Mouse (Mus musculus) heart, embryonic 13.5 days (tissue): Measurements from ENCODE around the gene Ctnnbl1. TPM values are rescaled to one million over a fixed set of nuclear protein-coding genes. Genes with fewer than 3 reads are reported as not detected.

Experiments
- ATAC-seq: fragments of 200-750 bp; cut with Nextera tagmentation; 2 replicates; pipeline ENCODE4 v1.8.0; 2017; ENCODE audit warnings: moderate TSS enrichment; ENCODE audit not compliant: insufficient number of reproducible peaks, low FRiP score, low TSS enrichment; ENCODE audit errors: extremely low read depth
- H3K27ac ChIP-seq: fragments of 300-500 bp; sonication (generic); replicated peaks from 2 replicates; pipeline ENCODE4 v1.5.1; 2015; ENCODE audit warnings: moderate library complexity, mild to moderate bottlenecking, inconsistent platforms
- H3K27me3 ChIP-seq: fragments of 300-500 bp; sonication (generic); replicated peaks from 2 replicates; pipeline ENCODE4 v1.6.1; 2015; ENCODE audit warnings: mild to moderate bottlenecking, inconsistent platforms
- H3K36me3 ChIP-seq: fragments of 300-500 bp; sonication (generic); 2 replicates; pipeline ENCODE4 v1.6.1; 2015; ENCODE audit warnings: mild to moderate bottlenecking, inconsistent platforms
- H3K4me1 ChIP-seq: fragments of 300-500 bp; sonication (generic); 2 replicates; pipeline ENCODE4 v1.6.1; 2015; ENCODE audit warnings: inconsistent platforms
- H3K4me2 ChIP-seq: fragments of 300-500 bp; sonication (generic); 2 replicates; pipeline ENCODE4 v1.6.1; 2015; ENCODE audit warnings: inconsistent platforms, mild to moderate bottlenecking, moderate library complexity
- H3K4me3 ChIP-seq: fragments of 300-500 bp; sonication (generic); 2 replicates; pipeline ENCODE4 v1.5.1; 2015; ENCODE audit warnings: moderate library complexity, mild to moderate bottlenecking, inconsistent platforms
- H3K9ac ChIP-seq: fragments of 300-500 bp; sonication (generic); 2 replicates; pipeline ENCODE4 v1.6.1; 2015; ENCODE audit warnings: inconsistent platforms, mild to moderate bottlenecking, moderate library complexity
- H3K9me3 ChIP-seq: fragments of 300-500 bp; sonication (generic); 2 replicates; pipeline ENCODE4 v1.6.1; 2016; ENCODE audit warnings: inconsistent platforms
- WGBS: fragments of 180-500 bp; shearing (Covaris S2); methylation state at CpG from one replicate; pipeline ENCODE4 v1.1.7; 2015; ENCODE audit warnings: mixed read lengths; 5-methylcytosine and 5-hydroxymethylcytosine counted together
- polyA plus RNA-seq: library from polyadenylated mRNA; unstranded; fragments of >200 nt; fragmentation: Nextera tagmentation; extraction: Ambion mirVana; gene quantifications from 2 replicates; pipeline ENCODE4 v1.2.1, GENCODE M21; 2015

Ctnnbl1 gene
- polyA plus RNA-seq, 1 experiment from 2014 or later, result 31.5 TPM

GRCm38 (mm10) chr2:157859046-157859701 is 122.0 kb downstream of the Ctnnbl1 start:
- Histone ChIP-seq H3K9me3 (no peaks in the 10 kb centered on the region), H3K4me2 (no peak overlapping the region), H3K27ac (no peak overlapping the region), H3K4me3 (no peak overlapping the region), H3K27me3 (no peaks in the 10 kb centered on the region), H3K4me1 (peaks cover 25% of the 10 kb centered on the region), H3K36me3 (no peaks in the 10 kb centered on the region), H3K9ac (no peak overlapping the region)
- no peak for ATAC-seq
- WGBS, result 90% methylated on average over 8 of the region's 8 CpGs

DNA sequence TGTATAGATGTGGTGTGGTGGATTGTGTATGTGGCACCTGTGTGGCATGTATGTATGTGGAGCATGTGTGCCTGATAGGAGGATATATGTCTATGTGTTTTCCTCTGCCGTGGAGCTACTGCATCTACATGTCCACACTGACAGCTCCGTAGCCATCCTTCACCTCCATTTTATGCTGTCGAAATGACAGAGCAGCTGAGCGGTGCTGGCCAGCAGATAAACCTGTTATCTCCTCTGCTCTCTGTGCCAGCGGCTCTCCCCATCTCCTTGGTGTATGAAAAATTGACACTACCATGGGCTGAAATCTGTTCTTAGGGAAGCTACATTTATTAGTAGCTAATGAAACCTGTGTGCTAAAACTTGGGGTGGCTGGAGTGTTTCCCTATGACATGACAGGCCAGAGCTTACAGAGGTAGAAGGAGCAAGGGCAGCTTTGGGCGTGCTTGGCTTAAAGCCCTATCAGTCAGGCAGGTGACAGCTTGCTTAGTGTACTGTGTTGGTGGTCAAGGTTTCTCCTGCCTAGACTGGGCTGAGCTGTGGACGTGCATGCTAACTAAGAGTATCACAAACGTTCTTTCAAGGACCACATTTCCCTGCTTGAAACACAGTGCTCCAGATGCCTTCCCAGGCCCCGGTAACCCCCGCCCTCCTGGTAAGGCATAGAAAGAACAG is 124.2 kb downstream of the Ctnnbl1 start:
- H3K9ac ChIP-seq, result no peak overlapping the region
- no peak for ATAC-seq
- H3K4me2 ChIP-seq, result no peak overlapping the region
- 39% methylated on average over 10 of the region's 10 CpGs for WGBS
- H3K4me3 ChIP-seq, result no peak overlapping the region
- H3K27ac ChIP-seq, result no peak overlapping the region
- no peaks in the 10 kb centered on the region for H3K9me3 ChIP-seq
- H3K27me3 ChIP-seq, result no peaks in the 10 kb centered on the region
- no peaks in the 10 kb centered on the region for H3K36me3 ChIP-seq
- peaks cover 25% of the 10 kb centered on the region for H3K4me1 ChIP-seq

DNA sequence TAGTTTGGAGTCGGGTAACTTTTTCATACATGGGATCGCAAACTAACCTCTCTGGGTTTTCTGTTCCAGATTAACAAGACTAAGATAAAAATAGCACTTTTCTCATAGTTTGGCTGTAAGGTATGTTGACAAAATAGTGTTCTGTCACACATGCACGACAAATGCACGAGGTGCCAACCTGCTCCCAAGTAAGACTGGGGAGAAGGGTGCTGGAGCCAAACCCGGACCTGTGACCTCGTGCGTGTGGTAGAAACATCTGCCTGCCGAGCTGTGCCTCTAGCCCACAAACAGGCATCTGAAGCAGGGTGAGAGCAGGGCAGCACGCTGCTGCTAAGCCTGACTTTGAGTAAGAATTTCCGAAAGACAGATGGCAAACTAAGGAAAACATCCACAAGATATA is 125.1 kb downstream of the Ctnnbl1 start:
- H3K9ac ChIP-seq, result no peak overlapping the region
- H3K36me3 ChIP-seq, result no peaks in the 10 kb centered on the region
- no peak overlapping the region for H3K4me3 ChIP-seq
- WGBS, result 75% methylated on average over 10 of the region's 10 CpGs
- H3K4me2 ChIP-seq, result no peak overlapping the region
- H3K4me1 ChIP-seq, result peaks cover 23% of the 10 kb centered on the region
- H3K27me3 ChIP-seq, result no peaks in the 10 kb centered on the region
- H3K9me3 ChIP-seq, result no peaks in the 10 kb centered on the region
- no peak overlapping the region for H3K27ac ChIP-seq
- ATAC-seq, result no peak

DNA sequence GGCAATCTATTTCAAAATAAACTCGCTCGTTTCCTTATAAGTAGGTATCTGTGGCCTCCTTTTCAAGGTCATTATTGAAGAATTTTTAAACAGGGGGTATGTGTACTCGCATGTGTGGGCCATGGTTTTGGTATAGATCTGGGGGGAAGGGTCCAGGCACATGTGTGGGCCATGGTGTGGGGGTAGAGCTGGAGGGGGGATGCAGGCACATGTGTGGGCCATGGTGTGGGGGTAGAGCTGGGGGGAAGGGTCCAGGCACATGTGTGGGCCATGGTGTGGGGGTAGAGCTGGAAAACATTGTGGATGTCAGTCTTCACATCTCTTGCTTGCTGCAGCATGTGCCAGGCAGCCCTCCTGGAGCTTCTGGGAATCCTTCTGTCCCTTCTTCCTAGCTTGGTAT is 129.9 kb downstream of the Ctnnbl1 start:
- 81% methylated on average over 3 of the region's 3 CpGs for WGBS
- Histone ChIP-seq H3K27me3 (no peaks in the 10 kb centered on the region), H3K36me3 (peaks cover 11% of the 10 kb centered on the region), H3K4me2 (no peak overlapping the region), H3K9ac (no peak overlapping the region), H3K27ac (no peak overlapping the region), H3K9me3 (no peaks in the 10 kb centered on the region), H3K4me3 (no peak overlapping the region), H3K4me1 (0 out of 2 replicates have a peak, but pooled peaks cover 3% of the 10 kb centered on the region)
- ATAC-seq, result no peak

DNA sequence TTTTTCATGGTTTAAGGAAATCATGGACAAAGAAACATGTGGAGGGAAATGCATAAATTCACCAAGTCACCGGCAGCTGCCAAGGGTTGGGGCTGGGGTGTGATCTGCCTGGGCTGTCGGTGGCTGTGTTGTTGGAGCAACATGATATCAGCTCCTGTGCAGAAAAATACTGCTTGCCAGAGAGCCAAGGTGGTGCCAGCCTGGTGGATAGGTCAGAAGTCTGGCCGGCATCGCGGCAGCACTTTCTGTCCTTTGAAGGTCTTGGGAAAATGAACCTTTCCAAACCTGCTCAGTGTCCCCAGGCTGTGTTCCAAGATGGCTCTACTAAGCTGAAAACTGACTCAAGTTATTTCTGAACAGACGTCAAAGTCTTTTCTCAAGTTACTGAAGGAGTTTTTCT is 133.0 kb downstream of the Ctnnbl1 start:
- Histone ChIP-seq H3K27me3 (no peaks in the 10 kb centered on the region), H3K4me2 (no peak overlapping the region), H3K27ac (no peak overlapping the region), H3K4me1 (no peaks in the 10 kb centered on the region), H3K36me3 (peaks cover 18% of the 10 kb centered on the region), H3K9me3 (no peaks in the 10 kb centered on the region), H3K4me3 (no peak overlapping the region), H3K9ac (no peak overlapping the region)
- no peak for ATAC-seq
- WGBS, result 77% methylated on average over 6 of the region's 6 CpGs

DNA sequence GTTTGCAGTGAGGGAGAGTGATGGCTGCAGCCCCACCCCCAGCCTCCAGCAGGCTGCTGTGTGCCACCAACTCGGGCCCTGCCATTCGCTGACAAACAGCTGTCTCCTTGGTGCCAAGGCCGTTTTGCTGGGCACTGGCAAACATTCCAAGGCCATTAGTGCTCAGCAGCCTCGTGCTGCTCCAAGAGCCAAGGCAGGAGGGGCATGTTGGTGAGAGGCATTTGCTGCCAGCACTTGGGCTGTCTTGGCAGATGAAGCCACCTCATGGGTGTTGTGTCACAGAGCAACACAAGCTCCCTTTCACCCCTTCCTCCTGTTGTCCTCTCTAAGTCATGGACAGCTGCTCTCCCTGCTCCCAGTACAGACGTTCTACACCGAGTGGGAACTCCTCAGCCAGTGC is 136.0 kb downstream of the Ctnnbl1 start:
- Histone ChIP-seq H3K4me3 (no peak overlapping the region), H3K9ac (no peak overlapping the region), H3K27ac (no peak overlapping the region), H3K9me3 (no peaks in the 10 kb centered on the region), H3K27me3 (no peaks in the 10 kb centered on the region), H3K4me1 (no peaks in the 10 kb centered on the region), H3K36me3 (peaks cover 22% of the 10 kb centered on the region), H3K4me2 (no peak overlapping the region)
- ATAC-seq, result no peak
- WGBS, result 60% methylated on average over 6 of the region's 6 CpGs

DNA sequence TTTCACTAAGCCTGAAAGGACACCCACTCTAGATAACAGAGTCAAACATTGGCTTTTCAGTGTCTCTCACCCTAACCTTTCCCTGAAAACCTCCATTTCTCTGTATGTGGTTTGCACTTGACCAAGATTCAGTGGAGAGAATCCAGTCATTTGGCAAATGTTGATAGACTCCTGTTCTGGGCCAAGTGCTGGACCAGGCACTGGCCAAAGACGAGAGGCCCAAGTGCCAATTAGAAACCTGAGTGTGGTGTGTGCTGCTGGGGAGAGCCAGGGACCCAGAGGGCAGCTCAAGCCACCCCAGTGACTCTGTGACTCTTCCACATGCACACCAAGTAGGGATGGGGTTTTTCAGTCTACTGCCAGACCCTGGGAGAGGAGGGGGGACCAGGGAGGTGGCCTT is 136.5 kb downstream of the Ctnnbl1 start:
- ATAC-seq, result no peak
- Histone ChIP-seq H3K27ac (no peak overlapping the region), H3K9ac (no peak overlapping the region), H3K4me2 (no peak overlapping the region), H3K4me1 (no peaks in the 10 kb centered on the region), H3K36me3 (peaks cover 22% of the 10 kb centered on the region), H3K4me3 (no peak overlapping the region), H3K27me3 (no peaks in the 10 kb centered on the region), H3K9me3 (no peaks in the 10 kb centered on the region)
- WGBS, result 79% methylated on average over 1 of the region's 1 CpGs

DNA sequence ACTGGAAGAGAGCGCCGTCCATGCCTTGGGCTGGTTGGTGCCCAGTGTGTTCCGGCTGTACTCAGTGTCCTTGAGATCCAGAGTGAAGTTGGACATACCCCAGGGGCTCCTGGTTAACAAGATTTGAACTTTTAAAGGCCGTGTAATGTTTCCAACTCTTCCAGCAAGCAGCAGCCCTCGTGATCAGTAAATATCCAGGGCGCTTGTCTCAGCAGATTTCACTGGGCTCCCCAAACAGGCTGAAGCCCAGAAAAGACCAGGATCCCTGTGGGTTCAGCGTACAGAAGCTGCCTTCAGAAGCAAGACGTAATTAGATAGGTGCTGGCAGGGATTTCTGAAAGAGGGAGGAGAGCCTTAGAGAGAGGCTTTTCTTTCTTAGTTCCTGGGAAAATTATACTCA is 137.9 kb downstream of the Ctnnbl1 start:
- 77% methylated on average over 8 of the region's 8 CpGs for WGBS
- H3K9ac ChIP-seq, result no peak overlapping the region
- no peak for ATAC-seq

GRCm38 (mm10) chr2:157877394-157877793 is 140.2 kb downstream of the Ctnnbl1 start:
- no peak for ATAC-seq
- Histone ChIP-seq H3K36me3 (peaks cover 9% of the 10 kb centered on the region), H3K4me1 (peaks cover 12% of the 10 kb centered on the region), H3K4me2 (no peak overlapping the region), H3K9ac (no peak overlapping the region), H3K27me3 (peaks cover 3% of the 10 kb centered on the region; the same call in 1 of the 2 replicates), H3K4me3 (no peak overlapping the region), H3K27ac (no peak overlapping the region), H3K9me3 (no peaks in the 10 kb centered on the region)
- 87% methylated on average over 3 of the region's 3 CpGs for WGBS

More for the DNA sequence above, 137.9 kb downstream of the Ctnnbl1 start:
- Histone ChIP-seq H3K4me1 (no peaks in the 10 kb centered on the region), H3K9me3 (no peaks in the 10 kb centered on the region), H3K36me3 (peaks cover 22% of the 10 kb centered on the region), H3K27ac (no peak overlapping the region), H3K4me2 (no peak overlapping the region), H3K4me3 (no peak overlapping the region), H3K27me3 (no peaks in the 10 kb centered on the region; the same call in 1 of the 2 replicates)

DNA sequence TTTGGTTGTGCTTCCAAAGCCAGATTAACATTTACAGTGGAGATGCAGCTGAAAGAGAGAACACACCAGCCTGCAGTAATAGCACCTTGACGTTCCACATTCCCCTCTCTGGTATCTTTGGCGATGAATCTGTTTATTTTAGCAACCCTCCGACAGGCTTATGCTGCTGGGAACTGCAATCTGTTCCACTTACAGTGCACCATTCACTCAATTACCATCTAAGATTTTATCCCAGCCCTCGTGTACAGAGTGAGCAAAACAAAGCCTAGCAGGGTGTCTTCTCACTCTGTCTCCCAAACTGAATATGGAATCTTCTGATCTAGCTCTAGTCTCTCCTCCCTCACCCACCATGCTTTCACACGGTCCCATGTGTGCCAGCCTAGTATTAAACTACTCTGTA is 140.8 kb downstream of the Ctnnbl1 start:
- Histone ChIP-seq H3K27ac (no peak overlapping the region), H3K9ac (no peak overlapping the region), H3K9me3 (no peaks in the 10 kb centered on the region), H3K27me3 (peaks cover 3% of the 10 kb centered on the region; the same call in 1 of the 2 replicates), H3K4me2 (no peak overlapping the region), H3K4me1 (peaks cover 14% of the 10 kb centered on the region), H3K36me3 (peaks cover 4% of the 10 kb centered on the region; the same call in 1 of the 2 replicates), H3K4me3 (no peak overlapping the region)
- 45% methylated on average over 5 of the region's 5 CpGs for WGBS
- no peak for ATAC-seq

DNA sequence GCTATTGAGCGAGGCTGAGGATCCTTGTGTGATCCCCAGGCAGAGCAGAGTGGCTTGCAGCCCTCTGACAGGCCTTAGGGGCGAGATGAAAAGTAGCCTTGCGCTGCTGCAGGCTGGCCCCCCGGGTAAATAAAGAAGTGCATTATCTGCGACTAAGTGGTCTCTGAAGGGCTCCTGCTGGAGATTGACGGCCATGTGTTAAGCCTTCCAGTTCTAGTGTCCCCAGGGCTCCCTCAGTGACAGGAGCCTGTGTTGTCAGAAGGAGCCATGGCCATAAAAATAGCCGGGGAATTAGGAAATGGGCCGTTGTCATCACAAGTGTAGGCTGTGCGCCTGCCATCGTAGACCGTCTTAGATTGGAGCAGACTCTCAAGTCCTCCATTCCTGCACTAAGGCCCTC is 144.7 kb downstream of the Ctnnbl1 start:
- Histone ChIP-seq H3K36me3 (peaks cover 30% of the 10 kb centered on the region), H3K4me1 (peaks cover 17% of the 10 kb centered on the region), H3K9ac (no peak overlapping the region), H3K9me3 (no peaks in the 10 kb centered on the region), H3K4me2 (no peak overlapping the region), H3K27me3 (peaks cover 13% of the 10 kb centered on the region), H3K27ac (no peak overlapping the region), H3K4me3 (no peak overlapping the region)
- WGBS, result 22% methylated on average over 11 of the region's 11 CpGs
- ATAC-seq, result no peak
